Mouse (Mus musculus): ENCODE results near the gene Gm9736. TPM values are rescaled to one million over a fixed set of nuclear protein-coding genes. Genes with fewer than 3 reads are reported as not detected.
"Not testable (repeated sequence)": the region's sequence is repeated elsewhere in the genome, so short reads cannot be mapped to it uniquely, and the experiment has no call there.

Gene Gm9736
- polyA plus RNA-seq, 1 experiment, result not detected

GRCm38 (mm10) chr10:77772142-77772541, 21.0 kb upstream of the Gm9736 start:
- WGBS, result 67% methylated on average over 3 of the region's 3 CpGs
- H3K36me3 ChIP-seq (ENCODE audit: control insufficient read depth, insufficient read depth, low read length); H3K4me3 ChIP-seq (ENCODE audit: control insufficient read depth, insufficient read depth, low read length); H3K4me1 ChIP-seq (replicated peaks; ENCODE audit: control insufficient read depth, insufficient read depth, low read length); H3K27me3 ChIP-seq (ENCODE audit: control insufficient read depth, insufficient read depth, low read length); DNase-seq; H3K27ac ChIP-seq (ENCODE audit: control insufficient read depth, insufficient read depth, low read length): not testable (repeated sequence)

DNA sequence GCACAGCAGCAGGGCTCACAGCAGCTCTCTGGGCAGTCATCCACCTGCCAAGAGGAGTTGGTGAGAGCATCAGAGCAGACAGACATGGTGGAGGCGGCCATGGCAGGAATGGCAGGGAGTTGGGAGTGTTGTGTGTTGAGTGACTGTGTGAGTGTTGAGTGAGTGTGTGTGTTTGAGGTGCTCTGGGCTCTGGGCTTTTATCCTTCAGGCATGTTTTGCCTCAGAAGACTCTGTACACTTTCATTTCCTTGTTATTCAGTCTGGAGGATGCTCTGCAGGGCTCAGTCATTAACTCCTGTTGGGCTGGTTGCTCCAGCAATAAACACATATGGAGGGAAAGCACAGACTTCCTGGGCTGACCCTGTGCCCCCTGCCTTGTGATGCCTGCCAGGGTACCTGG, 20.1 kb upstream of the Gm9736 start, which contains the start of gene Gm3238:
TSS of gene Gm3238 (minus strand) at position 101 of the 400 bp plus-strand sequence.
- H3K27me3 ChIP-seq (ENCODE audit: control insufficient read depth, insufficient read depth, low read length); H3K4me1 ChIP-seq (replicated peaks; ENCODE audit: control insufficient read depth, insufficient read depth, low read length); DNase-seq; H3K27ac ChIP-seq (ENCODE audit: control insufficient read depth, insufficient read depth, low read length); H3K4me3 ChIP-seq (ENCODE audit: control insufficient read depth, insufficient read depth, low read length); H3K36me3 ChIP-seq (ENCODE audit: control insufficient read depth, insufficient read depth, low read length): not testable (repeated sequence)
- 86% methylated on average over 1 of the region's 1 CpGs for WGBS

DNA sequence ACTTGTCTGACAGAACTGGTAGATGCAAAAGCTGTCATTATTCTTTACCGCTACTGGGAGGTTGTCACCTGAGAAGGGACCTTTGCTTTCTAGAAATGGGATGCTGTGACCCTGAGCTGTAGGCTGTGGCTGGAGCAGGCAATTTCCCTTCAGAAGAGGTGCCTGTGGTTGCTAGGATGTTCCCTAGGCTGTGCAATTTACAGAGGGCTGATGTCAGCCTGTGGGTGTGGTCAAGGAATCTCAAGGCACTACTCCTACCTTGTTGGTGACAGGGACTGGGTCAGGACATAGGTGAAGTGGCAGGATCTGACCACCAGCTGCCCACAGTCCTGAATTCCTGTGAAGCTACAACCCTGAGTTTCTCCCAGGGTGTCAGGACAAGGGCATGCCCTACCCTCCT, 18.6 kb upstream of the Gm9736 start:
- H3K4me3 ChIP-seq (ENCODE audit: control insufficient read depth, insufficient read depth, low read length), result no peak overlapping the region
- no peak for TF ChIP-seq CTCF (IDR thresholded peaks at IDR 0.05; ENCODE audit: borderline replicate concordance, control insufficient read depth, extremely low read depth, insufficient read depth, low read length, poor library complexity)
- TF ChIP-seq POLR2A (IDR thresholded peaks at IDR 0.05; ENCODE audit: control insufficient read depth, extremely low read depth, insufficient read depth, low read length, poor library complexity), result no peak
- no peaks in the 10 kb centered on the region for H3K27me3 ChIP-seq (ENCODE audit: control insufficient read depth, insufficient read depth, low read length)
- DNase-seq, result no peak
- no peak overlapping the region for H3K27ac ChIP-seq (ENCODE audit: control insufficient read depth, insufficient read depth, low read length)
- H3K4me1 ChIP-seq (replicated peaks; ENCODE audit: control insufficient read depth, insufficient read depth, low read length), result no peaks in the 10 kb centered on the region
- no peaks in the 10 kb centered on the region for H3K36me3 ChIP-seq (ENCODE audit: control insufficient read depth, insufficient read depth, low read length)
- WGBS, result 86% methylated on average over 1 of the region's 1 CpGs

- H3K27me3 ChIP-seq (ENCODE audit: control insufficient read depth, insufficient read depth, low read length), result not testable (repeated sequence)
- 86% methylated on average over 1 of the region's 1 CpGs for WGBS
Measured at GRCm38 (mm10) chr10:77759582-77759981, 8.4 kb upstream of the Gm9736 start, which contains the start of gene Gm3233. Gene Gm3233 (minus strand): TSS chr10:77759682.

DNA sequence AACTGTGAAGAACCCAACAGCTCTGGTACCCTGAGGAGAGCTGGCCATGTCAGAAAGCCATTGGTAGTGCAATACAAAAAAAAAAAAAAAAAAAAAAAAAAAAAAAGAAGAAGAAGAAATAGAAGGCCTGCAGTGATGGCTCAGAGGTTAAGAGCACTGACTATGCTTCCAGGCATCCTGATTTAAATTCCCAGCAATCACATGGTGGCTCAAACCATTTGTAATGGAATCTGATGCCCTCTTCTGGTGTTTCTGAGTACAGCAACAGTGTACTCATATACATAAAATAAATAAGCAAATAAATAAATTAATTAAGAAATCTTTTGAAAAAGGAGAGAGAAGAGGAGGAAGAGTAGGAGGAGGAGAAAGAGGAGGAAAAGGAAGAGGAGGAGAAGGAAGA, 2.3 kb upstream of the Gm9736 start:
- no peaks in the 10 kb centered on the region for H3K27me3 ChIP-seq (ENCODE audit: control insufficient read depth, insufficient read depth, low read length)
- DNase-seq, result no peak
- no peak overlapping the region for H3K4me3 ChIP-seq (ENCODE audit: control insufficient read depth, insufficient read depth, low read length)
- no peaks in the 10 kb centered on the region for H3K4me1 ChIP-seq (replicated peaks; ENCODE audit: control insufficient read depth, insufficient read depth, low read length)
- no peak overlapping the region for H3K27ac ChIP-seq (ENCODE audit: control insufficient read depth, insufficient read depth, low read length)
- TF ChIP-seq CTCF (IDR thresholded peaks at IDR 0.05; ENCODE audit: borderline replicate concordance, control insufficient read depth, extremely low read depth, insufficient read depth, low read length, poor library complexity), result no peak
- no peak for TF ChIP-seq POLR2A (IDR thresholded peaks at IDR 0.05; ENCODE audit: control insufficient read depth, extremely low read depth, insufficient read depth, low read length, poor library complexity)
- H3K36me3 ChIP-seq (ENCODE audit: control insufficient read depth, insufficient read depth, low read length), result no peaks in the 10 kb centered on the region

More at GRCm38 (mm10) chr10:77759582-77759981, 8.4 kb upstream of the Gm9736 start, which contains the start of gene Gm3233:
- H3K4me1 ChIP-seq (replicated peaks; ENCODE audit: control insufficient read depth, insufficient read depth, low read length); H3K4me3 ChIP-seq (ENCODE audit: control insufficient read depth, insufficient read depth, low read length); H3K36me3 ChIP-seq (ENCODE audit: control insufficient read depth, insufficient read depth, low read length); H3K27ac ChIP-seq (ENCODE audit: control insufficient read depth, insufficient read depth, low read length); DNase-seq: not testable (repeated sequence)

DNA sequence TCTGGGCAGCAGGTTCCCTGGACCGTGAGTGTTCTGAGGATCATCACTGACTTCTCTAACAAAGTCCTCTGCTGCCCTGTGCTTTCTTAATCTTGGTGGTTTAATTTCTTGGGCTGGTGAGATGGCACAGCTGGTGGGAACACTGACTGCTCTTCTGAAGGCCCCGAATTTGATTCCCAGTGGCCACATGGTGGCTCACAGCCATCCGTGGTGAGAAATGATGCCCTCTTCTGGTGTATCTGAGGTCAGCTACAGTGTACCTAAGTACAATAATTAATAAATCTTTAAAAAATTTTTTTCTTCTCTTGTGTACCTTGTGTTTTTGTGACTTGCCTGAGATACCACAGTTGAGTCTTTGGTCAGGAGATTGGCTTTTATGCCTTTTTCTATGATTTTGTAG, 1.2 kb upstream of the Gm9736 start:
- not testable (repeated sequence) for H3K27ac ChIP-seq (ENCODE audit: control insufficient read depth, insufficient read depth, low read length); H3K36me3 ChIP-seq (ENCODE audit: control insufficient read depth, insufficient read depth, low read length); H3K27me3 ChIP-seq (ENCODE audit: control insufficient read depth, insufficient read depth, low read length); DNase-seq; H3K4me3 ChIP-seq (ENCODE audit: control insufficient read depth, insufficient read depth, low read length); H3K4me1 ChIP-seq (replicated peaks; ENCODE audit: control insufficient read depth, insufficient read depth, low read length)
- 53% methylated on average over 3 of the region's 3 CpGs for WGBS

GRCm38 (mm10) chr10:77750686-77751085, 468 bp downstream of the Gm9736 start:
- H3K4me3 ChIP-seq (ENCODE audit: control insufficient read depth, insufficient read depth, low read length); H3K4me1 ChIP-seq (replicated peaks; ENCODE audit: control insufficient read depth, insufficient read depth, low read length); H3K36me3 ChIP-seq (ENCODE audit: control insufficient read depth, insufficient read depth, low read length); DNase-seq; H3K27me3 ChIP-seq (ENCODE audit: control insufficient read depth, insufficient read depth, low read length); H3K27ac ChIP-seq (ENCODE audit: control insufficient read depth, insufficient read depth, low read length): not testable (repeated sequence)
- WGBS, result 96% methylated on average over 1 of the region's 1 CpGs

GRCm38 (mm10) chr10:77741924-77742688, 9.0 kb downstream of the Gm9736 start, which contains the start of gene Gm18596:
Gene Gm18596 (minus strand): TSS chr10:77742638.
- 75% methylated on average over 5 of the region's 5 CpGs for WGBS

More at GRCm38 (mm10) chr10:77741924-77742688, 9.0 kb downstream of the Gm9736 start, which contains the start of gene Gm18596:
- not testable (repeated sequence) for H3K36me3 ChIP-seq (ENCODE audit: control insufficient read depth, insufficient read depth, low read length); H3K4me1 ChIP-seq (replicated peaks; ENCODE audit: control insufficient read depth, insufficient read depth, low read length); H3K27ac ChIP-seq (ENCODE audit: control insufficient read depth, insufficient read depth, low read length); H3K4me3 ChIP-seq (ENCODE audit: control insufficient read depth, insufficient read depth, low read length); DNase-seq; H3K27me3 ChIP-seq (ENCODE audit: control insufficient read depth, insufficient read depth, low read length)

Data from thymus, adult 2 months (tissue).